Mouse (Mus musculus) stomach, embryonic 16.5 days (tissue): ENCODE data around the gene Serinc5. TPM values are rescaled to one million over a fixed set of nuclear protein-coding genes. Genes with fewer than 3 reads are reported as not detected.

Source experiments
- ATAC-seq: fragments of 200-750 bp; cut with Nextera tagmentation; 2 replicates; pipeline ENCODE4 v1.8.0; 2017; ENCODE audit warnings: moderate number of reproducible peaks, moderate TSS enrichment; ENCODE audit not compliant: insufficient read depth, low FRiP score
- H3K27ac ChIP-seq: fragments of 300-500 bp; sonication (generic); 2 replicates; pipeline ENCODE4 v1.5.1; 2014; ENCODE audit warnings: low read length
- H3K27me3 ChIP-seq: fragments of 300-500 bp; sonication (generic); 2 replicates; pipeline ENCODE4 v1.6.1; 2014; ENCODE audit warnings: low read length, control low read depth, mixed read lengths; ENCODE audit not compliant: control insufficient read depth, insufficient read depth
- H3K36me3 ChIP-seq: fragments of 300-500 bp; sonication (generic); 2 replicates; pipeline ENCODE4 v1.6.1; 2014; ENCODE audit warnings: low read length; ENCODE audit not compliant: control insufficient read depth, insufficient read depth
- H3K4me1 ChIP-seq: fragments of 300-500 bp; sonication (generic); 2 replicates; pipeline ENCODE4 v1.6.1; 2014; ENCODE audit warnings: low read length, control low read depth, mixed read lengths; ENCODE audit not compliant: control insufficient read depth, insufficient read depth
- H3K4me2 ChIP-seq: fragments of 300-500 bp; sonication (generic); 2 replicates; pipeline ENCODE4 v1.6.1; 2014; ENCODE audit warnings: low read depth, low read length, mixed read lengths
- H3K4me3 ChIP-seq: fragments of 300-500 bp; sonication (generic); replicated peaks from 2 replicates; pipeline ENCODE4 v1.5.1; 2014; ENCODE audit warnings: mild to moderate bottlenecking, low read length
- H3K9ac ChIP-seq: fragments of 300-500 bp; sonication (generic); 2 replicates; pipeline ENCODE4 v1.6.1; 2014; ENCODE audit warnings: low read length
- H3K9me3 ChIP-seq: fragments of 300-500 bp; sonication (generic); replicated peaks from 2 replicates; pipeline ENCODE4 v1.6.1; 2016; ENCODE audit warnings: low read length, control low read depth; ENCODE audit not compliant: control insufficient read depth
- WGBS: fragments of 180-500 bp; shearing (Covaris S2); extraction: QIAGEN DNeasy Blood & Tissue Kit; methylation state at CpG from one replicate; pipeline ENCODE4 v1.1.7; 2014; 5-methylcytosine and 5-hydroxymethylcytosine counted together
- polyA plus RNA-seq: library from polyadenylated mRNA; unstranded; fragments of >200 nt; fragmentation: Nextera tagmentation; extraction: Ambion mirVana; gene quantifications from 2 replicates; pipeline ENCODE4 v1.2.1, GENCODE M21; 2015

Serinc5 gene
- polyA plus RNA-seq, 1 experiment from 2014 or later, result 29.9 TPM

DNA sequence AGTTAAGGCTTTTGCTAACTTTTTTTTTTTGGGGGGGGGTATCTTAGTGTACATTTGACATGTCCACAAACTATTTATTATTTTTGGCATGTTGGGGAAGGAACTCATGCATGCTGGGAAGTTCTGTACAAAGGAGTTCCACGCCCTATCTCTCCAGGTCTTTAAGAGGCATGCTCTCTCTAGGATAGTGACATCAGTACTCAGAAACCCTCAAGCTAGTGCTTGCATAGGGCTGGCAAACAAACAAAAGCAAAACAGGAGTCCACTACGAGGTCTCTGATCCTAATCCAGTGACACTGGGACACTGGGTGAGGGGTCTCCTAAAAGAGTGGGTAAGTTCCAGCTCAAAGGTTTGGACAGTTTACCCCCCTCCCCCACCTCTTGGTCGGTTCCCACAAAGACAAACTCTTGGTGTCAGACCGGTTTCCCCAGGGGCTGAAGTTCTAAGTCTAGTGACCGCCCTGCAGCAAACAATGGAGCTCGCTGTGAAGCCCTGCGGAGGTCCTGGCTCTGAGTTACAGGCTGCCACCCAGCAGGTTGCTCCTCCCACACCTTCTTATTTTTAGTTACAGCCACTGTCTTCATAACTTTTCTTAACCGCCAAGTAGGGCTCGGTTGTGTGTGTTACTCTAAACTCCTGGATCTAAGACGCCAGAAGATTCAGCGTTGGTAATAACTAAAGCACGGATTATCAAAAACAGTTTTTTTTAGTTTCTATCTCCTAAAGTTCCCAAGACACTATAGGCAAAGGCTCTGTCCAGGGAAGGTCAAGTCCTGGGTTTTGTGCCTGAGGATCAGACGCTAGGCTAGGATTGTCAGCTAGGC is 1.2 kb upstream of the Serinc5 start:
- WGBS, result 8% methylated on average over 13 of the region's 13 CpGs
- H3K4me3 ChIP-seq, result peak overlapping the region; percentile 83
- H3K4me2 ChIP-seq, result peak overlapping the region; percentile 94
- H3K36me3 ChIP-seq, result no peaks in the 10 kb centered on the region
- peak overlapping the region; percentile 98 for H3K27ac ChIP-seq
- peaks cover 21% of the 10 kb centered on the region for H3K4me1 ChIP-seq
- H3K27me3 ChIP-seq, result no peaks in the 10 kb centered on the region
- peak; percentile 61 for ATAC-seq
- H3K9ac ChIP-seq, result peak overlapping the region; percentile 94
- H3K9me3 ChIP-seq, result no peaks in the 10 kb centered on the region

DNA sequence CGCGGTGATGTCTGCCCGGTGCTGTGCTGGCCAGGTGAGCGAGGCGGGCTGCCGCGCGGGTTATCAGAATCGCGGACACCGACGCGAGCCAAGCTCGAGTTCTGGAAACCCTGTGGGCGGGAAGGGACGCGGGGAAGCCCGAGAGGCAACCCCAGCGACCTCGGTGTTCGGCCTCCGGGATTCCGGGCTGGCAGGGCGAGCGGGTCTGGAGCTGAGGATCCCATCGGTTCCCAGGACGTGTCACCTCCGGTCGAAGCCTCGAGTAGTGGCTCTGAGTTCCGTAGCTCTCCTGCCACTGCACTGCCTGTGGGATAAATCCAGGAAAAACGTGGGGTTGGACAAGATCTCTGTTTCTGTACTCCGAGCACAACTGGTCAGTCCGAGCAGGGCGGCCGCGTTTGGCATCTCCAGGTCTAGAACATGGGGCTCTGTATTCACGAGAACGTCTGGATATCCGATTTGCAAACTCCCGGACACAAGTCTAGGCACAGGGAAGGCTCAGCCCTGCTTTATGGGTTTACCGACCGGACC is 428 bp downstream of the Serinc5 start:
- Histone ChIP-seq H3K27ac (peak overlapping the region; percentile 84), H3K4me2 (peak overlapping the region; percentile 94), H3K9ac (peak overlapping the region; percentile 94), H3K9me3 (no peaks in the 10 kb centered on the region), H3K4me1 (peaks cover 21% of the 10 kb centered on the region), H3K4me3 (peak overlapping the region; percentile 83), H3K36me3 (no peaks in the 10 kb centered on the region), H3K27me3 (no peaks in the 10 kb centered on the region)
- WGBS, result under 1% methylated on average over 43 of the region's 43 CpGs
- ATAC-seq, result peak; percentile 28

DNA sequence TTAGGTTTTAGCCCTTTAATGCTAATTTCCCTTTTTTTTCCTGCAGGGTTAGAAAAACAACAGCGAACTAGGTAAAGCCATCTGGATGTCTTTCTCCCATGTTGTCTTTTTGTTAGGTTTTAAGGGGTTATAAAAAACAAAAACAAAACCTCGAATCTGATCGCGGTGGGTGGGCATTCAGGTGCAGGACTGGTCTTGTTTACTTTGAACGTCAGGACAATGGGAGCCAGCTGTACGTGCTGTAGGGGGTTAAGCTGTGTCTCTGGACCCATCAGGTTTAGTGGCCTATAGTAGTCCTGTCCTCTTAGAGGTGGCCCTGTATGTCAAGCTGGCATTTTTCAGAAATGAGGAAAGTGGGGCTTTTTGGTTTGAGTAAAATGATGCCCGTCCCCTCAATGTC is 1.0 kb downstream of the Serinc5 start:
- Histone ChIP-seq H3K4me1 (peaks cover 21% of the 10 kb centered on the region), H3K9me3 (no peaks in the 10 kb centered on the region), H3K4me2 (peak overlapping the region; percentile 94), H3K27ac (no peak overlapping the region), H3K27me3 (no peaks in the 10 kb centered on the region), H3K9ac (peak overlapping the region; percentile 94), H3K36me3 (no peaks in the 10 kb centered on the region), H3K4me3 (peak overlapping the region; percentile 83)
- WGBS, result 8% methylated on average over 7 of the region's 7 CpGs
- no peak for ATAC-seq

DNA sequence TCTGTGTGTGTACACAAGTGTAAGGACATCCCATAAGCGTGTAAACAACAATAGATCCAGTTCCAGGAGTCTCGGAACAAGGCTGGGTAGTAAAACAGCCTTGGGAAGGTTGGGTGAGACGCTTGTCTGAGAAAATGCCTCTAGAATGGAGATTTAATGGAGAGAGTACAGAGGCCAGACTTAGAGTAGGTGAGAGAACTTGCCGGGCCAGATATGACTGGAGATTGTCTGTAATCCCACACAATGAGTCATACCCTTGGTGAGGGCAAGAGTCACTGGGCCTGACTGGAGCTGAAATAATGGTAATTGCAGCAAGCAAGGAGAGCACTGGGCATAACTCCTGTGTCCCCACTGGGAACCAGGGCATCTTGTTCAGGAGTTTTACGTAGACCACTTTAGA is 2.2 kb downstream of the Serinc5 start:
- Histone ChIP-seq H3K4me3 (peak overlapping the region; percentile 83), H3K9ac (no peak overlapping the region), H3K27ac (peak overlapping the region; percentile 79), H3K9me3 (no peaks in the 10 kb centered on the region), H3K4me2 (peak overlapping the region; percentile 94), H3K4me1 (peaks cover 21% of the 10 kb centered on the region), H3K27me3 (no peaks in the 10 kb centered on the region), H3K36me3 (no peaks in the 10 kb centered on the region)
- peak; percentile 31; the same call in 1 of the 2 replicates for ATAC-seq
- 59% methylated on average over 5 of the region's 5 CpGs for WGBS

DNA sequence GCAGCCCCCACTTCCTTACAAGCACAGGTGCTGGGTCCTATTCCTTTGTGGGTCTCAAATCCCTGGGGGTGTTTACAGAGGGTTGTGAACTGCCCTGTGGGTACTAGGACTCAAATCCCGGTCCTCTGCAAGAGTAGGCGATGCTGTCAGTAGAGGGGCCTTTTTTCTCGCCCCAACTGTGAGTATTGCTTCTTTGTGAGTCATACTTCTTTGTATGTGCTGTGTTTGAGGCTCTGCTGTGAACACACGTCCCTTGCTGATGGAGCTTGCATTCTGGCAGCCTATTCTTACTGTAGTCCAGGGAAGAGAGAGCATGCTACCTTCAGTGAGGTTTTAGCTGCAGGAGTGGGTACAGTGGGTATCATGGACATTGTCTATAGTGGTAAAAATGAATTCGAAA is 4.3 kb downstream of the Serinc5 start:
- H3K4me3 ChIP-seq, result no peak overlapping the region
- H3K4me2 ChIP-seq, result no peak overlapping the region
- WGBS, result 72% methylated on average over 5 of the region's 5 CpGs
- H3K9ac ChIP-seq, result no peak overlapping the region
- ATAC-seq, result no peak
- H3K9me3 ChIP-seq, result no peaks in the 10 kb centered on the region
- no peaks in the 10 kb centered on the region for H3K36me3 ChIP-seq
- no peak overlapping the region for H3K27ac ChIP-seq
- H3K4me1 ChIP-seq, result peaks cover 10% of the 10 kb centered on the region
- no peaks in the 10 kb centered on the region for H3K27me3 ChIP-seq

DNA sequence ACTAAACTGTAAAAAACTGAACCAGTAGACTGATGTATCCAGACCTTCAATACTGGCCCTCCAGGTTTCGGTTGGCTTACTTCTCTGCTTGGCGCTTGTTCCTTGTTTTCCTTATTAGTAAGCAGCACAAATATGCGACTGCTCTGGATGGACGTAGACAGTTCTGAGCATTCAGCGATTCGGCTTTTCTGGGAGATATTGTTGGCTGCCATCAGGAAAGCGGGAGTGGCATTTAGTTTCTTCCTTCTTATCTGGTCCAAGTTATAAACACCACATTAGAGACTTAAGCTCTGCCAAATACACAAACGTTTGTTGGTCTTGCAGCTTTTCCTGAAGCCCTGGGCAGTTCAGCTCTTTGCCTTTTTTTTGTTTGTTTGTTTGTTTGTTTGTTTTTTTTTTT is 5.6 kb downstream of the Serinc5 start:
- H3K4me1 ChIP-seq, result peaks cover 10% of the 10 kb centered on the region
- no peaks in the 10 kb centered on the region for H3K9me3 ChIP-seq
- WGBS, result 87% methylated on average over 8 of the region's 8 CpGs
- no peak overlapping the region for H3K4me3 ChIP-seq
- H3K4me2 ChIP-seq, result no peak overlapping the region
- no peak overlapping the region for H3K9ac ChIP-seq
- no peaks in the 10 kb centered on the region for H3K27me3 ChIP-seq
- H3K36me3 ChIP-seq, result no peaks in the 10 kb centered on the region
- no peak overlapping the region for H3K27ac ChIP-seq
- no peak for ATAC-seq

DNA sequence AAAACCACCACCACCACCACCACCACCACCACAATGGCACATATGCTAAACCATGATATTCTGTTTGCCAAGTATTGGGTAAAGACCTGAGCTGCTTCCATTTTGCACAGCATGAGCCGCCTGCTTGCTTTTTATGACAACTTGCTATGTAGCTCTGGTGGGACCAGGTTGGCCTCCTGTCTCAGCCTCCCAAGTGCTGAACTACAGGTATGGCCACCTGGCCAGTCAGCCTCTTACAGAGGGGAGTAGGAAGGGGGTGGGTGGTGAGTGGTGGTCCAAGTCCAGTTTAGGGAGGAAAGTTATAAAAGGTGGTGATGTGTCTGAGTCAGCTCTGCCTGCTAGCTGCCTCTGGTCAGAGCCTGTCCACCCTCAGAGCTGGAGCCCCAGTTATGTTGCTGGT is 15.3 kb downstream of the Serinc5 start:
- H3K4me1 ChIP-seq, result 0 out of 2 replicates have a peak, but pooled peaks cover 3% of the 10 kb centered on the region
- no peaks in the 10 kb centered on the region for H3K27me3 ChIP-seq
- H3K9ac ChIP-seq, result no peak overlapping the region
- no peaks in the 10 kb centered on the region for H3K9me3 ChIP-seq
- no peak overlapping the region for H3K27ac ChIP-seq
- WGBS, result 89% methylated on average over 1 of the region's 1 CpGs
- no peaks in the 10 kb centered on the region; the same call in 1 of the 2 replicates for H3K36me3 ChIP-seq
- no peak for ATAC-seq
- no peak overlapping the region for H3K4me2 ChIP-seq
- H3K4me3 ChIP-seq, result no peak overlapping the region

DNA sequence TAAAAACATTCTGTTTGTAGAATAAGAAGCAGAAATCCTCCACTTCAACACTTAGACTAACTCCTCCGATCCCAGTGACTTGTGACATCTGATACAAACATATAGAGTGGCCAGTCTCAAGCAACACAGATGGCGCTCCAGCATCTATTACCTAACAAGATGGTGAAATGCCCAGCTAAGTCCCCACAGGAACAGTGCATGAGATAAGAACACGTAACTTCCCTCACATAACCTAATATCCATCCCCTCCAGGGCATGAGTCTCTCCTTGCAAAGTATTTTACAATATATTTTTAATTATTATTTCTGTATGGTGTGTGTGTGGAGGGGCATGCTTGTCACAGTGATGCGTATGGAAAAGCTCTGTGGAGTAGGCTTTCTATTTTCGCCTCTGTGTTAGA is 15.8 kb downstream of the Serinc5 start:
- H3K27me3 ChIP-seq, result no peaks in the 10 kb centered on the region
- 94% methylated on average over 5 of the region's 5 CpGs for WGBS
- H3K9me3 ChIP-seq, result no peaks in the 10 kb centered on the region
- no peak overlapping the region for H3K27ac ChIP-seq
- H3K36me3 ChIP-seq, result no peaks in the 10 kb centered on the region; the same call in 1 of the 2 replicates
- H3K4me1 ChIP-seq, result peaks cover 6% of the 10 kb centered on the region; the same call in 1 of the 2 replicates
- H3K4me2 ChIP-seq, result no peak overlapping the region
- no peak for ATAC-seq
- no peak overlapping the region for H3K4me3 ChIP-seq
- no peak overlapping the region for H3K9ac ChIP-seq

DNA sequence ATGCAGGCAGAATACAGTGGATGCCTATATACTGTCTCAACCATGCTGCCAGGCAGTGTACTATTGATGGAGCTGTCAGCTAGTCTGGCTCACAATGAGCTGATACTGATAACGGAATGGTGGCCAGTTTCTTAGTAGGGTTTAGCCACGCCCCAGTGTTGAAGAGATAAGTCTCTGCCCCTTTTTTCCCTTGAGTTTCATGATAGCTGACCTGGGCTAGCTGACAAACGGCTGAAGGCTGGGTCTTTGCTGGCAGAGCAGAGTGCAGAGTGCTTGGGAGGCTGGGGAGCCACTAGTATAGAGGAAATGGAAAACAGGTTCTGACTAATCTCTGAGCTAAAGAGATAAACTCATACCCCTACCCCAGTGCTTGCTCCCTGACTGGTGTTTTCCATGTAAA is 18.6 kb downstream of the Serinc5 start:
- Histone ChIP-seq H3K4me1 (peaks cover 18% of the 10 kb centered on the region; the same call in 1 of the 2 replicates), H3K4me3 (no peak overlapping the region), H3K27ac (no peak overlapping the region), H3K36me3 (no peaks in the 10 kb centered on the region; the same call in 1 of the 2 replicates), H3K27me3 (no peaks in the 10 kb centered on the region), H3K4me2 (no peak overlapping the region), H3K9me3 (no peaks in the 10 kb centered on the region), H3K9ac (no peak overlapping the region)
- 66% methylated on average over 3 of the region's 3 CpGs for WGBS
- ATAC-seq, result peak; percentile 54; the same call in 1 of the 2 replicates
